Mouse (Mus musculus) heart, embryonic 14.5 days (tissue): ENCODE results near the gene Hmgcr. TPM values are rescaled to one million over a fixed set of nuclear protein-coding genes. Genes with fewer than 3 reads are reported as not detected.
"Not testable (repeated sequence)": the region's sequence is repeated elsewhere in the genome, so short reads cannot be mapped to it uniquely, and the experiment has no call there.

Source experiments
- ATAC-seq: fragments of 200-750 bp; cut with Nextera tagmentation; 2 replicates; pipeline ENCODE4 v1.8.0; 2017; ENCODE audit warnings: low read depth, moderate TSS enrichment; ENCODE audit not compliant: insufficient number of reproducible peaks, insufficient read depth, low FRiP score
- H3K27ac ChIP-seq, 2 experiments: fragments of 200-500 bp in 1 of 2; fragments of 300-500 bp in 1 of 2; sonication (generic) in 1 of 2; replicated peaks in 1 of 2; 2 replicates each; pipeline ENCODE4 v1.5.1; 2012 to 2014; ENCODE audit warnings: low read depth in 2 of 2, low read length in 2 of 2, control low read depth in 1 of 2, mild to moderate bottlenecking in 1 of 2, mixed read lengths in 1 of 2; ENCODE audit not compliant: control insufficient read depth in 1 of 2, insufficient read depth in 1 of 2
- H3K27me3 ChIP-seq: fragments of 300-500 bp; sonication (generic); 2 replicates; pipeline ENCODE4 v1.6.1; 2014; ENCODE audit warnings: mild to moderate bottlenecking, low read length, control low read depth; ENCODE audit not compliant: control insufficient read depth, insufficient read depth
- H3K36me3 ChIP-seq: fragments of 300-500 bp; sonication (generic); 2 replicates; pipeline ENCODE4 v1.6.1; 2014; ENCODE audit warnings: mild to moderate bottlenecking, control low read depth, low read length, mixed read lengths; ENCODE audit not compliant: control insufficient read depth, insufficient read depth
- H3K4me1 ChIP-seq, 2 experiments: fragments of 200-500 bp in 1 of 2; fragments of 300-500 bp in 1 of 2; sonication (generic) in 1 of 2; 2 replicates each; pipeline ENCODE4 v1.6.1; 2012 to 2014; ENCODE audit warnings: low read length in 2 of 2, control low read depth in 1 of 2, mixed read lengths in 1 of 2; ENCODE audit not compliant: control insufficient read depth in 2 of 2, insufficient read depth in 2 of 2
- H3K4me2 ChIP-seq: fragments of 300-500 bp; sonication (generic); 2 replicates; pipeline ENCODE4 v1.6.1; 2014; ENCODE audit warnings: mild to moderate bottlenecking, low read length
- H3K4me3 ChIP-seq, 2 experiments: fragments of 200-500 bp in 1 of 2; fragments of 300-500 bp in 1 of 2; sonication (generic) in 1 of 2; 2 replicates each; pipeline ENCODE4 v1.5.1; 2012 to 2014; ENCODE audit warnings: low read length in 2 of 2, mild to moderate bottlenecking in 2 of 2, control low read depth in 1 of 2, low read depth in 1 of 2, moderate library complexity in 1 of 2; ENCODE audit not compliant: control insufficient read depth in 1 of 2, insufficient read depth in 1 of 2
- H3K9ac ChIP-seq: fragments of 300-500 bp; sonication (generic); 2 replicates; pipeline ENCODE4 v1.6.1; 2014; ENCODE audit warnings: mild to moderate bottlenecking, low read length
- H3K9me3 ChIP-seq: fragments of 300-500 bp; sonication (generic); 2 replicates; pipeline ENCODE4 v1.6.1; 2016; ENCODE audit warnings: low read length, control low read depth; ENCODE audit not compliant: control insufficient read depth
- WGBS: fragments of 180-500 bp; shearing (Covaris S2); extraction: QIAGEN DNeasy Blood & Tissue Kit; methylation state at CpG from one replicate; pipeline ENCODE4 v1.1.7; 2014; 5-methylcytosine and 5-hydroxymethylcytosine counted together
- polyA plus RNA-seq: library from polyadenylated mRNA; unstranded; fragments of >200 nt; fragmentation: Nextera tagmentation; extraction: Ambion mirVana; gene quantifications from 2 replicates; pipeline ENCODE4 v1.2.1, GENCODE M21; 2014

Gene Hmgcr
- polyA plus RNA-seq, 1 experiment from 2014 or later, result 32.2 TPM

DNA sequence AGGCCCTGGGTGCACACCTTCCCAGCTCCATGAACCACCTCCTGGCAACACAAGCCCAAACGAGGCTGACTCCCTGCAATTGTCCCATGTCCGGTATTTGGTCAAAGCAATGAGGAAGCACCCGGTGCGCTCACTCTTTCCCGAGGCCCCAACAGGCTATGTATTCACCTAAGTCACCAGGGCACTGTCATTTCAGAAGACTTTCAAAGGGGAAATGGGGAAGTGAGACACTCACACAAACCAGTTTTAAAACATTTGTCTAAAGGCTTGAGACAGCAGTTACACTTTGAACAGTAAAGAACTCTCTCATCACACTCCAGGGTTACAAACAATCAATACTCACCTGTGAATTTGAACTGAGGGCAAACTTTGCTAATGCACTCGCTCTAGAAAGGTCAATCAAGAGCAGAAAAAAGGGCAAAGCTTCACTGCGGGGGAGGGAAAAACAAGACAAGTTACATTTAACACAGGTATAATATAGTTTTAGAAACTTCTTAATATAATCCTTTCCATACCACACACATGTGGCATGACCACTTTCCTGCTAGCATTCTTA is 6.2 kb downstream of the Hmgcr start:
- H3K36me3 ChIP-seq, result peaks cover 69% of the 10 kb centered on the region
- peaks cover 0 to 13% of the 10 kb centered on the region in 2 experiments; a peak in 3 of 4 replicates for H3K4me1 ChIP-seq
- no peak overlapping the region for H3K9ac ChIP-seq
- 93% methylated on average over 7 of the region's 7 CpGs for WGBS
- no peak overlapping the region for H3K27ac ChIP-seq
- H3K4me3 ChIP-seq, result no peak overlapping the region
- no peaks in the 10 kb centered on the region for H3K27me3 ChIP-seq
- no peaks in the 10 kb centered on the region for H3K9me3 ChIP-seq
- no peak for ATAC-seq
- no peak overlapping the region for H3K4me2 ChIP-seq

DNA sequence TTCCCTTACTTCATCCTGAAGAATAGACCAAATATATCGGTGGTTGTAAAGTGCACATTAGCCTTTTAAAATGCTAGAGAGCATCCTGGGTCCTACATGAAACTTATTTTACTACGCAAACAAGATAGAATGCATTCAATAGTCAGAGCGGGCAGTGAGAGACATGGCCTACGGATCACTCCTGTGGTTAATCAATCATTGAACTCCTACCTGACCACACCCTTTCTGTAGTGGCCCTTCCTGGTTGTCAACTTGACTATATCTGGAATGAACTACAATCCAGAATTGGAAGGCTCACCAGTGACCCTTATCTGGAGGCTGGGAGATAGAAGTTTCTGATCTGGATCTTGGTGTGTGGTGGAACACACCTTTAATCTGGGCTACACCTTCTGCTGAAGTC is 7.6 kb downstream of the Hmgcr start:
- not testable (repeated sequence) for H3K4me1 ChIP-seq, H3K9me3 ChIP-seq, H3K27ac ChIP-seq, H3K27me3 ChIP-seq, H3K9ac ChIP-seq, H3K4me3 ChIP-seq, ATAC-seq, H3K4me2 ChIP-seq
- 94% methylated on average over 4 of the region's 4 CpGs for WGBS
- peaks cover 83% of the 10 kb centered on the region for H3K36me3 ChIP-seq

DNA sequence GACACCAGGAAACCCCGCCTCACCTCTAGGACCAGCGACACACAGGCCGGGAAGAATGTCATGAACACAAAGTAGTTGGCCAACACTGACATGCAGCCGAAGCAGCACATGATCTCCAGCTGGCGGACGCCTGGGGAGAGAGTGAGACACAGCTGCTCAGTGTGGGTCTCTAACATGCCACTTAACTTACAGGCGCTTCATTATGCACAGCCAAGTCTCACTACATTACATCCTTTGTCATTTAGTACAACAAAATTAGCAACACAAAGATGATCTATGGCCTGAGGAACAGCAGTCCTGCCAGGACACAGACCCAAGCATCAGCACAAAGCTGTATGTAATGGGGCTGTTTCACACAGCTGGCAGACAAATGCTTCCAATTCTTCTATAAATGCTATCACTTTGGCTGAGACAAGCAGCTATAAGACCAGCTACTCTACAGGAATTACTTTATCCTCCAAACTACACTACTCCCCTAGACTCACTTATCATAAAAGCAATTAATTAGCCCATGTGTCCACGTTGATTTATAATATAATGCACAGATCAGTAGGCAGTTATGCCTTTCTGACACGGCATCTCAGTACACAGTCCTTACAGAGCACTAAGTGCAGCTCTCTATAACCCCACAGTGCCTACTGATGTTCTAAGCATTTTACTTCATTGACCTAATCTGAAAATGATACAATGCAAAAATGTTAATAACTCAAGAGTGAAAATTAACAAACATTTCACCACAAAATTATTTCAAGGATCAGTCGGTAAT is 10.5 kb downstream of the Hmgcr start:
- no peak overlapping the region for H3K27ac ChIP-seq
- peaks cover 97% of the 10 kb centered on the region for H3K36me3 ChIP-seq
- H3K27me3 ChIP-seq, result no peaks in the 10 kb centered on the region
- no peak overlapping the region for H3K4me2 ChIP-seq
- no peaks in the 10 kb centered on the region for H3K9me3 ChIP-seq
- no peak for ATAC-seq
- 81% methylated on average over 10 of the region's 10 CpGs for WGBS
- H3K9ac ChIP-seq, result no peak overlapping the region
- H3K4me3 ChIP-seq, result no peak overlapping the region
- H3K4me1 ChIP-seq, result no peaks in the 10 kb centered on the region

GRCm38 (mm10) chr13:96658936-96659335 is 11.8 kb downstream of the Hmgcr start:
- WGBS, result 74% methylated on average over 7 of the region's 7 CpGs
- H3K4me2 ChIP-seq, result no peak overlapping the region
- H3K4me3 ChIP-seq, result no peak overlapping the region
- no peak for ATAC-seq
- no peaks in the 10 kb centered on the region for H3K4me1 ChIP-seq
- H3K36me3 ChIP-seq, result peaks cover 97% of the 10 kb centered on the region
- no peaks in the 10 kb centered on the region for H3K27me3 ChIP-seq
- no peak overlapping the region for H3K9ac ChIP-seq
- H3K9me3 ChIP-seq, result no peaks in the 10 kb centered on the region
- no peak overlapping the region for H3K27ac ChIP-seq

DNA sequence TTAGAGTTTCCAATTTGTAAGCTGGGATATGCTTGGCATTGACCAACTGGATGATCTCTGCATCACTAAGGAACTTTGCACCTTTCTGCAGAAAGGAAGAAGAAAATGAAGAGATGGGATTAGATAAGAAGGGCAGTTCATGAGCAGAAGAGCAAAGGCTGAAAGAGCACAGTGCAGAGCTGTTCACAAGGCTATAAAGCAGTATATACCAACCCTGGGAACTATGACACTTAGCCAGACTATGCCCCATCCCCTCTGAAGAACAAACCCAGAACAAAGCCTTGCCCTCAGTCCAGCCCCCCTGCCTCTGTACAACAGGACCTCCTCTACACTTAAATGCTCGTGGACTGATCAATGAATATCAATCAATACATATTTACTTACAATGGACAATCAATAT is 14.1 kb downstream of the Hmgcr start:
- no peak overlapping the region for H3K9ac ChIP-seq
- no peak for ATAC-seq
- no peak overlapping the region for H3K4me2 ChIP-seq
- no peaks in the 10 kb centered on the region for H3K4me1 ChIP-seq
- WGBS, result 87% methylated on average over 1 of the region's 1 CpGs
- no peak overlapping the region for H3K27ac ChIP-seq
- no peak overlapping the region for H3K4me3 ChIP-seq
- peaks cover 97% of the 10 kb centered on the region for H3K36me3 ChIP-seq
- no peaks in the 10 kb centered on the region for H3K27me3 ChIP-seq
- no peaks in the 10 kb centered on the region for H3K9me3 ChIP-seq

DNA sequence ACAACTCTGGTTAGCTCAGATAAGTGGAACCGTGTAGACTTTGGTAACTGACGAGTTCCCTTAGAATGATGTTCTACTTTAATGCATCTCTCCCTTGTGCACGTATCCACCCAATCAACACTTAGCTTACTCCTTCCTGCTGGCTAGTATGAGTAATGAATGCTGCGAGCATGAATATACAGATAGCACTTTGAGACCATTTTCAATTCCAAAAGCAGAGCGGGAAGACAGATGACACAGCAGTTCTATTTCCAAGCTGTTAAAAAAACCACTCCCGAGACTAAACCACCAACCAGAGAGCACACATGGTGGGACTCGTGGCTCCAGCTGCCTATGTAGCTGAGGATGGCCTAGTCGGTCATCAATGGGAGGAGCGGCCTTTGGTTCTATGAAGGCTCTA is 17.7 kb downstream of the Hmgcr start:
- no peak for ATAC-seq
- no peaks in the 10 kb centered on the region for H3K4me1 ChIP-seq
- H3K4me2 ChIP-seq, result no peak overlapping the region
- H3K36me3 ChIP-seq, result peaks cover 98% of the 10 kb centered on the region
- no peak overlapping the region for H3K9ac ChIP-seq
- no peaks in the 10 kb centered on the region for H3K9me3 ChIP-seq
- H3K27ac ChIP-seq, result no peak overlapping the region
- H3K4me3 ChIP-seq, result no peak overlapping the region
- H3K27me3 ChIP-seq, result no peaks in the 10 kb centered on the region
- WGBS, result 87% methylated on average over 9 of the region's 9 CpGs

DNA sequence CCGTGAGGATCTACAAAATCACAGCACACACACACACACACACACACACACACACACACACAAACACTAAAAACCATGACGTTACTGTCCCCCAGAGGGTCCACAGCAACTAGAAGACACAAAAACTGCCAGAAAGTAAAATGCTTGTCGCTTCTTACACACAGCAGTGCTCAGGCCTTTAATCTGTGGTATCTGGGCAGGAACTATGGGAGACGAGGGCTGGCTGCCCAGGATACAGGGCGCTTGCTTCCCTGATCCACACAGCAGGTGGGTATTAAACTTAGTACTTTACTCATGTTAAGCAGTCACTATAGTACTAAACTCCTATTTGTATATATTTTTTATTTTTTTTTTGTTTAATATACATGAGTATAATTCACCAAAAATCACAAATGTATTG is 24.9 kb downstream of the Hmgcr start:
- no peaks in the 10 kb centered on the region for H3K4me1 ChIP-seq
- no peak overlapping the region for H3K9ac ChIP-seq
- no peak overlapping the region for H3K4me3 ChIP-seq
- no peaks in the 10 kb centered on the region for H3K9me3 ChIP-seq
- H3K27ac ChIP-seq, result no peak overlapping the region
- no peaks in the 10 kb centered on the region for H3K27me3 ChIP-seq
- no peak overlapping the region for H3K4me2 ChIP-seq
- H3K36me3 ChIP-seq, result peaks cover 40% of the 10 kb centered on the region
- no peak for ATAC-seq
- WGBS, result 64% methylated on average over 5 of the region's 5 CpGs

DNA sequence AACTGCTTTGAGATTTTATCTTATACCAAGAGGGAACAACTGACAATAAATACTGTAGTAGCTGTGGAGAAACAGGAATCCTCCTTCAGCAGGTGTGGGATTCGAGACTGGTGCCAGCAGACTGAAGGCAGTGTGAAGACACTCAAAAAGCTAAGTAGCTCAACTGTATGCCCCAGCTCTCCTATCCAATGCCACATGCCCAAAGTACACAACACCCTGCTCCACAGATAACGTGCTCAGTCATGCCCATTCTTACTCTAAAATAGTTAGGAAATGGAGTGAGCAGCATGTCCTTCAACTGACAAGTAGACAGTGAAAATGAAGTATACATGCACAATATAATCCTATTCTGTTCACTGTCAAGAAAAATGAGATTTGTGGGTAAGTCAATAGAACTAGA is 26.6 kb downstream of the Hmgcr start:
- no peaks in the 10 kb centered on the region for H3K27me3 ChIP-seq
- H3K4me1 ChIP-seq, result no peaks in the 10 kb centered on the region
- H3K9me3 ChIP-seq, result no peaks in the 10 kb centered on the region
- H3K4me2 ChIP-seq, result no peak overlapping the region
- 74% methylated on average over 2 of the region's 2 CpGs for WGBS
- H3K27ac ChIP-seq, result no peak overlapping the region
- H3K9ac ChIP-seq, result no peak overlapping the region
- peaks cover 35% of the 10 kb centered on the region for H3K36me3 ChIP-seq
- no peak for ATAC-seq
- H3K4me3 ChIP-seq, result no peak overlapping the region
